Mouse (Mus musculus): ENCODE measurements at regions not wholly inside any gene's neighbourhood (a gene's known extent, or its start where the extent isn't known, plus 50 kb on each side); places are given as distances from the start of the nearest gene placed in this dataset.

DNA sequence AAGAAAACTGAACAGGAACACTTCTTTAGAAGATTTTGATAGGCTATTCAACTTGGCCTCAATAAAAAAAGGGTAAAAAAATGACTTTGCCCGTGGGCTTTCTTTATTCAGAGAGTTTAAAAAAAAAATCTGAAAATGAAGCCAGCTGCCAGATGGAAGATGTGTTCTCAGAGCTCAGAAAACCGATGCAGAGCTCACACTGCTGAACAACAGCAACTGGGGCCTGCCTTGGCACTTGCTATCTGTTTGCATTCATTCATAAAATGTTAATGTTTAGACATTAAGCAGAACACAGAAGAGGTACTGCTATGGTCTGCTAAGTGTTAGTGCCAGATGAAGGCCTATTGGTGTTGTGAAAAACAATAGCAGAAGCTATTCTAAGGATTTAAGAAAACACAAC lies 173.8 kb upstream of the Smc2 start:
- Histone ChIP-seq H3K4me2 (replicated peaks) (no peak overlapping the region), H3K4me3 (no peak overlapping the region)
- 65% methylated on average over 2 of the region's 2 CpGs for WGBS

DNA sequence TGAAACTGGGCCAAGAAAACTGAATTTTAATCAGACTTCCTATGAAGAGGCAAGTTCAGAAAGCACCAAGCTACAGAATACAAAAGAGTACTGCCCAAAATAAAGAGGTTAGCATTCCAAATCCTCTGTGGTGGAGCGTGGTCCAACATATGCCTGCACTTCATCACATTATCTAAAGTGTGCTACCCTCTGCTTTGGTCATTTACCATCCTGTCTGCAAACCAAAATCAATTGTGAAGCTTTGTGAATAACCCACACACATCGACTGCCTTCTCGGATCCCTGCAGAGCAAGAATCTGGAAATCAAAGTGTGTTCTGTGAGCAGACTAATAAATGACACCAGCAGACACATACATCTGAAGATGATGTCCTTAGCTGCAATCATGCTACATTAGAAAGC lies 156.6 kb upstream of the Smc2 start:
- WGBS = 37% methylated on average over 3 of the region's 3 CpGs
- Histone ChIP-seq H3K4me3 (no peak overlapping the region), H3K9me3 (no peaks in the 10 kb centered on the region), H3K4me1 (no peaks in the 10 kb centered on the region), H3K27ac (replicated peaks) (no peak overlapping the region), H3K4me2 (replicated peaks) (no peak overlapping the region), H3K9ac (replicated peaks) (no peak overlapping the region), H3K36me3 (no peaks in the 10 kb centered on the region), H3K27me3 (no peaks in the 10 kb centered on the region)
- ATAC-seq (ENCODE audit: low FRiP score, low read depth) = peak; percentile 56; the same call in 1 of the 2 replicates

More for the DNA sequence above, 173.8 kb upstream of the Smc2 start:
- H3K36me3 ChIP-seq = no peaks in the 10 kb centered on the region
- H3K27me3 ChIP-seq = no peaks in the 10 kb centered on the region
- H3K9me3 ChIP-seq = no peaks in the 10 kb centered on the region
- H3K9ac ChIP-seq (replicated peaks) = no peak overlapping the region
- no peak overlapping the region for H3K27ac ChIP-seq (replicated peaks)
- ATAC-seq (ENCODE audit: low FRiP score, low read depth) = no peak
- no peaks in the 10 kb centered on the region for H3K4me1 ChIP-seq

DNA sequence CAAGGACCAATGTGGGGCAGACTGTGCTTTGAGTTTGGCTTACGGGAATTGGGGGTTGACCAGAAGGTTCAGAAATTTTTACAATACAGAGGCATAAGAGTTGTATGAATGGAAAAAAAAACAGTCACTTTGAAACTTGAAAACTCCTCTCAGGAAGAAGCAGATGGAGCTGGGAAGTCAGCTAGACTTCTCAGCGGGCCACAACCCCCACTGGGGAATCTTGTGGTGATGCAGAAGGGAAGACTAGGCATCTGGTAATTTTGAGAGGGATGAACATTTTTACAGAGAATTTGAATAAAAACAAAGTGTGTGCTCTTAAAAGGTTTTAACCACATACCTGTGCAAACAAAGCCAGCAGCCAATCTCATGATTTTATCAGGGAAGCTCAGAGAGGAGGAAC lies 154.1 kb upstream of the Smc2 start:
- H3K27ac ChIP-seq (replicated peaks) = no peak overlapping the region
- no peak overlapping the region for H3K9ac ChIP-seq (replicated peaks)

DNA sequence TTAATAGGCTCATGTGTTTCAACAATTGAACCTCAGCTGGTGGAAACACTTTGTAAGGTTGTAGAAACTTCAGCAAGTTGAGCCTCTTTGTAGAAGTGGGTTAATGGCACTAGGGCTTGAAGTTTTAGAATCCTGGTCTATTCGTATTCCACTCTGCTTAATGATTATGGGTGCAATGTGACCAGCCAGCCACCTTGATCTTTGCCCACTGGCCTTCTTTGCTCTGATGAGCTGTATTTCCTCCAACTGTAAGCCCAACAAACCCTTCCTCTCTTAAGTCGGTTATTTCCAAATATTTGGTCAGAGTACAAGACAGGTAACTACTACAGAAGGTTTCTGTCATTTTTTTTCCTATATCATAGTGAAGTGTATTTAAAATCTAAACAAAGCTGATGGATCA lies 145.4 kb upstream of the Smc2 start:
- H3K9me3 ChIP-seq = no peaks in the 10 kb centered on the region
- no peaks in the 10 kb centered on the region for H3K27me3 ChIP-seq
- no peak overlapping the region for H3K4me2 ChIP-seq (replicated peaks)
- H3K9ac ChIP-seq (replicated peaks) = no peak overlapping the region
- H3K4me3 ChIP-seq = no peak overlapping the region
- 86% methylated on average over 2 of the region's 2 CpGs for WGBS
- ATAC-seq (ENCODE audit: low FRiP score, low read depth) = no peak
- no peaks in the 10 kb centered on the region for H3K36me3 ChIP-seq
- H3K4me1 ChIP-seq = no peaks in the 10 kb centered on the region
- no peak overlapping the region for H3K27ac ChIP-seq (replicated peaks)

More for the DNA sequence above, 154.1 kb upstream of the Smc2 start:
- 85% methylated on average over 2 of the region's 2 CpGs for whole genome bisulfite sequencing
- Histone ChIP-seq H3K27me3 (no peaks in the 10 kb centered on the region), H3K36me3 (no peaks in the 10 kb centered on the region), H3K4me1 (no peaks in the 10 kb centered on the region), H3K4me3 (no peak overlapping the region), H3K9me3 (no peaks in the 10 kb centered on the region), H3K4me2 (replicated peaks) (no peak overlapping the region)
- no peak for ATAC-seq (ENCODE audit: low FRiP score, low read depth)

DNA sequence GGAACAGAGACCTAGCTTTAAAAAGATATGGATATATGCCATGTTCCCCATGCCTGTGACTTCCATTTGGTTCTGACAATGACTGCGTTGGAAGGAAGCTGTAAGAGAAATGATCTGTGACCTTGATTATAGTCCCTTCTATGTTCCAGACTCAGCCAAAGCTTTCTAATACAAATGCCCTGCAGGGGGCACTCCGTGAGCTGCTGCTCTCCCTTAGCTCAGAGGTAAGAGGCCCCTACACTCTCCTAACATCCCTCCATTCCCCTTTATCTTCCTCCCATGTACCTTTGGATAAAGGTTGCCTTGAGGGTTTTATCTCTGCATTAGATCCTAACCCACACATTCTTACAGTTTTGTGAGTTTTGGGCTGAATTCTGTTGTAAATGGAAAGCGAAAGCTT lies 139.8 kb upstream of the Smc2 start:
- Histone ChIP-seq H3K4me2 (replicated peaks) (no peak overlapping the region), H3K36me3 (no peaks in the 10 kb centered on the region), H3K9me3 (no peaks in the 10 kb centered on the region), H3K4me1 (no peaks in the 10 kb centered on the region), H3K27me3 (no peaks in the 10 kb centered on the region), H3K27ac (replicated peaks) (no peak overlapping the region), H3K9ac (replicated peaks) (no peak overlapping the region), H3K4me3 (no peak overlapping the region)
- no peak for ATAC-seq (ENCODE audit: low FRiP score, low read depth)
- WGBS = 51% methylated on average over 3 of the region's 3 CpGs

DNA sequence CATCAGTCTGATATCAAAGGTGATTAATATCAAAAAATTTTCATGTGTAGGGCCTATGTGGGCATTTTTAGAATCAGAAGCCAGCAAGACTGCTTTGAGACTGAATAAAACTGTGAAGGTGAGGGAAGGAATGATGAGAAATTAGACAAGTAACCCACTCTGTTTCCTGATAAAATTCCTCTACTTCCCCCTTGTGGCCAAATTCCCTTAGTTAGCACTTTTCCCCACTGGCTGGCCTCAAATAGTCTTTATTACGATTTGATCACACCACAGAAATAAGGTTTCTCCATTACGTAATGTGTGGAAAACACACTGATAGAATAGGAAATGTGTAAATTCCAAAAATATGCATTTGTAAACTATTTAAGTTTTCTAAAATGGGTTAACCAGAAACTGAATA lies 137.4 kb upstream of the Smc2 start:
- Histone ChIP-seq H3K9ac (replicated peaks) (no peak overlapping the region), H3K27ac (replicated peaks) (no peak overlapping the region), H3K27me3 (no peaks in the 10 kb centered on the region), H3K4me2 (replicated peaks) (no peak overlapping the region), H3K4me3 (no peak overlapping the region), H3K9me3 (no peaks in the 10 kb centered on the region), H3K4me1 (no peaks in the 10 kb centered on the region), H3K36me3 (no peaks in the 10 kb centered on the region)
- no peak for ATAC-seq (ENCODE audit: low FRiP score, low read depth)
- WGBS = 83% methylated on average over 2 of the region's 2 CpGs

DNA sequence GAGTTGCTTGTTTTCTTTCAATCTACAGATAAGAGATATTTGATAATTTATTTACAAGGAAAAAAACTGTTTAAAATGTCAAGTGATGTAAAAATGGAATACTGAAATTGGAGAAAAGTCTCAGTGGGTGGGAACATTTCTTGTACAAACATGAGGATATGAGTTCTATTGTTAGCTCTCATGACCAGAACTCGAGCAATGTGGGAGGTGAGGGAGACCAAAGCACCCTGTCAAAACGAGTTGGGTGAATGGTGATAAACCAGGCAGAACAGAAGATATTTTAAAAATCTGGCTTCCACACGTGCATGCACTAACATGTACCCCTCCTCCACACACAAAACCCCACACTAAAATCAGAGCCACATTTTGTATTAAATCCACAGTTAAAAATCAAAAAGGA lies 114.7 kb upstream of the Smc2 start:
- 72% methylated on average over 3 of the region's 3 CpGs for WGBS
- Histone ChIP-seq H3K4me3 (no peak overlapping the region), H3K4me2 (replicated peaks) (no peak overlapping the region), H3K9ac (replicated peaks) (no peak overlapping the region), H3K36me3 (no peaks in the 10 kb centered on the region), H3K4me1 (no peaks in the 10 kb centered on the region), H3K9me3 (no peaks in the 10 kb centered on the region), H3K27me3 (no peaks in the 10 kb centered on the region), H3K27ac (replicated peaks) (no peak overlapping the region)
- no peak for ATAC-seq (ENCODE audit: low FRiP score, low read depth)

DNA sequence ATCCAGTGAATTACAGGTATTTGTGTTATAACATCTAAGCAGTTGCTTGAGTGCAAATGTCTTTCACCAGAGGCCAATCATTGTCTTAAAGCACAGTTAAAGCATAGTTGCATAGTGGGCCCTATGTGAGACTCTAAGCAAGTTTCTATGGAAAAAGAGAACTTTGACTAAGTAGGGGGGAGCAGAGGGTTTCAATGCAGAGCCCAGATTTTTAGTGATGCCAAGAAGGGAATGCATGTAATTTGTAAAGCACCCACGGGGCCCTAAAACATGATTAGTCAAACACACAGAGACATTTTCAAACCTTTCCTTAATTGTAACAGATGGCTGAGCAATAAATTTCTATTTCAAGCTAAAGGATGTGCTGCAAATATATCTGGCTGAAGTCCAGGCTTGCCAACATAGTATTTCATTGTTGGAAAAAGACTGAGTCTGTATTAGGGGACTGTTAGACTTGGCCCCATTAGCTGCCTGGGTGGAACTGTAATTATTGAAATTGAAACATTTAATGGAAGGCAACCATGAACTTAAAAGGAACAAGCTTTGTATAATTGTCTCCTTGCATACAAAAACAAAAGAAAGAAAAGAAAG lies 107.6 kb upstream of the Smc2 start:
- H3K4me2 ChIP-seq (replicated peaks) = no peak overlapping the region
- no peak overlapping the region for H3K27ac ChIP-seq (replicated peaks)
- H3K4me3 ChIP-seq = no peak overlapping the region
- no peaks in the 10 kb centered on the region for H3K4me1 ChIP-seq
- ATAC-seq (ENCODE audit: low FRiP score, low read depth) = no peak
- H3K9ac ChIP-seq (replicated peaks) = no peak overlapping the region
- H3K27me3 ChIP-seq = no peaks in the 10 kb centered on the region
- H3K36me3 ChIP-seq = no peaks in the 10 kb centered on the region
- WGBS = 81% methylated on average over 1 of the region's 1 CpGs
- no peaks in the 10 kb centered on the region for H3K9me3 ChIP-seq

DNA sequence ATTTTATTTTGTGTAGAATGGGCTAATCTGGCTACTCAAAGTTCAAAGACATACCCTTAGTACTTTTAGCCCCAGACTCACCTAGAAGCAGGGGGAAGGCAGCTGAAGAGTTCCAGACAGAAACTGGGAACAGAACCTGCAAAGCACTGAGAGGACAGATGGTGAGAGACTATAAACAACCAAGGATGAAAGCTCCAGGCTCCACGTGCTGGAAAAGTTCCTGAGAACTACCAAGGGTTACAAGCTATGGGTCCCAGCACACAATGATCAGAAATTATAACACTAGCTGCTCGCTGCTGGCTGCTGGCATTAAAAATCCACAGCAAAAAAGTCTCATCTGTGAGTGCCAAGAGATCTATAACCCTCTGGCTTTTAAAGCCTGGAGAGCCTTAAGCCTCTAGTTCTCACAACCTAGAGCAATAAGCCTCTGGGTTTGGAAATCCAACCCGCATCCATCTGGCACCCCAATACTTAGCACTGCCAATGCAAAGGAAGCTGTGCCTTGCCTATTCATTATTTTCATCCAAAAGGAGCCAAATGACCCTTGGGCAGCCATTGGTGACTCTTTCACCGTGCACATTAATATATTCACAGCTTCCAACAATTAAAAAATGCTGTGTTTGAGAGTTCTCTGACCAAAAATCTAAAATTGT lies 102.6 kb upstream of the Smc2 start:
- Histone ChIP-seq H3K9ac (replicated peaks) (no peak overlapping the region), H3K27ac (replicated peaks) (no peak overlapping the region), H3K9me3 (no peaks in the 10 kb centered on the region), H3K27me3 (no peaks in the 10 kb centered on the region), H3K4me2 (replicated peaks) (no peak overlapping the region), H3K4me1 (no peaks in the 10 kb centered on the region), H3K36me3 (no peaks in the 10 kb centered on the region), H3K4me3 (no peak overlapping the region)
- 71% methylated on average over 4 of the region's 4 CpGs for WGBS
- ATAC-seq (ENCODE audit: low FRiP score, low read depth) = no peak

DNA sequence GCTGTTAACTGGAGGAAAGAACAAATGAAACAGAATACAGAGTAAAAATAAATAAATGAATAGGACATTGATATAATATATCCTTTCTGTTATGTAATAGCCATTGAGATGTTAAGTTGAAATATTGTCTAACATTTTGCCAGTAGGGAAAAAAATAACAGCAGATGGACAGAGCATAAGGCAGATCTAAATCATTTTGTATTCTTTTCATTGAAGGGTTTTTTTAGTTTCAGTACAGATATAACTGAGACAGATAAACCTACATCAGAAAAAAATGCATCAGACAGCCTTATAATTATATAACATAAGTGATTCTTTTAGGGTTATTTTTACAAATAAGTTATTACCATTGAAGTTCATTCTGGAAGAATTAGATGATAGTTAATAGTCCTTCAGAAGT lies 97.8 kb upstream of the Smc2 start:
- Histone ChIP-seq H3K4me2 (replicated peaks) (no peak overlapping the region), H3K9me3 (no peaks in the 10 kb centered on the region), H3K27ac (replicated peaks) (no peak overlapping the region), H3K4me3 (no peak overlapping the region), H3K27me3 (no peaks in the 10 kb centered on the region), H3K4me1 (no peaks in the 10 kb centered on the region), H3K9ac (replicated peaks) (no peak overlapping the region), H3K36me3 (no peaks in the 10 kb centered on the region)
- no peak for ATAC-seq (ENCODE audit: low FRiP score, low read depth)

DNA sequence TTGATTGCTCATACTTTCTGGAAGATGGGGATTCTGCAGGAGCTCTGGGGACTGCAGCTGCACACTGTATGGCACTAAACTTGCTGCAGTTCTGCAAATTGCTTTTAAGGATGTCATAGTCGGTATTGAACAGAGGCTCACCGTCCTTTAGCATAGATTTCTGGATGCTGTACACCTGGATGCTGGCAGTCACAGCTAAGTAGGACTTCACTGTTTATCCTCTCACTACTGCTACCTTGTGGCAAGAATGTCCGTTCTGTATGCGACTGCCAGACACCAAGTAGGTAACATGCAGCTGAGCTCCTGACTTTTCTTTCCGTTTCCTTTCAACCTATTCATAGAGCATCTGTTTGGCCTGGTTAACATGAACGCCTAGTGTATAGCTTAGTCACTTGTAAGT lies 77.3 kb upstream of the Smc2 start:
- Histone ChIP-seq H3K27ac (replicated peaks) (no peak overlapping the region), H3K4me2 (replicated peaks) (no peak overlapping the region), H3K9ac (replicated peaks) (no peak overlapping the region), H3K4me1 (no peaks in the 10 kb centered on the region), H3K36me3 (no peaks in the 10 kb centered on the region), H3K9me3 (no peaks in the 10 kb centered on the region), H3K27me3 (no peaks in the 10 kb centered on the region), H3K4me3 (no peak overlapping the region)
- WGBS = 74% methylated on average over 6 of the region's 6 CpGs
- no peak for ATAC-seq (ENCODE audit: low FRiP score, low read depth)

DNA sequence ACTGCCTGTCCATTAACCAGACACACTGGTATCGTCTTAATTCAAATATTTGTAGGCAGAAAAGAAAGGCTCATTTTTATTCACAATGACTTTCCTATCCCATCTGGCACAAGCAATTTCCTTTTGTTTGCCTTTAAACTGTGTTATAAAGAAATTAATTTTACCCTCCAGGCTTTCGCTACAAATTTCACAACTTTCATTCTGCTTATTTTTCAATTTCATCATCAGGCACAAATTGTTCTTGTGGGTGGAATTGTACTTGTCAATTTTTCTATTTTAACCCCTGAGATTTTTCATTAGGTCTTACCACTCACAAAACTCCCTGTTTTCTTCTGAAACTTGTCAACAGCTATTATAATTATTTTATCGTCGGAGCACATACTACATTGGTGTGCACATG lies 73.2 kb upstream of the Smc2 start:
- no peaks in the 10 kb centered on the region for H3K36me3 ChIP-seq
- no peaks in the 10 kb centered on the region for H3K9me3 ChIP-seq
- H3K27ac ChIP-seq (replicated peaks) = no peak overlapping the region
- H3K27me3 ChIP-seq = no peaks in the 10 kb centered on the region
- no peak overlapping the region for H3K4me3 ChIP-seq
- H3K4me1 ChIP-seq = no peaks in the 10 kb centered on the region
- H3K4me2 ChIP-seq (replicated peaks) = no peak overlapping the region
- no peak overlapping the region for H3K9ac ChIP-seq (replicated peaks)
- whole genome bisulfite sequencing = 84% methylated on average over 4 of the region's 4 CpGs
- no peak for ATAC-seq (ENCODE audit: low FRiP score, low read depth)

DNA sequence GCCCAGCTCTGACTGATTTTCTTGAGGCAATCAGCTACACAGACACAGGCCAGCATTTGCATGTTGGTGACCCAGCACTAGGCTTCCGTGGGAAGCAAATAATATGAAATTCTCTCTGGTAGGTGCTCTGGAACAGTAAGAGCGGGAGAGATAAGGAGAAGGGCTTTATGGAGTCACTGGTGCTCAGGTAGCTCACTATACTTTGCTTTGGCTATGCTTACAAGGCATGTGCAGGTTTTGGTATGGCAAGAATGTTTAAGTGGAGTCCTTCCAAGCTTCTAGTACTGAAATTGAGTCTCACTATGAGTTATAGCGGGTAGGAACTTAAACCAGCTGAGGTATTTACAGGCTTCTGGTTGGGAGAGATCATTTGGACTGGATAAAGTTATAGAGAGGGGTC lies 70.5 kb upstream of the Smc2 start:
- H3K4me3 ChIP-seq = no peak overlapping the region
- H3K27me3 ChIP-seq = no peaks in the 10 kb centered on the region
- H3K36me3 ChIP-seq = no peaks in the 10 kb centered on the region
- H3K4me1 ChIP-seq = no peaks in the 10 kb centered on the region
- ATAC-seq (ENCODE audit: low FRiP score, low read depth) = no peak
- no peak overlapping the region for H3K27ac ChIP-seq (replicated peaks)
- no peak overlapping the region for H3K9ac ChIP-seq (replicated peaks)
- H3K9me3 ChIP-seq = no peaks in the 10 kb centered on the region
- 81% methylated on average over 3 of the region's 3 CpGs for WGBS
- no peak overlapping the region for H3K4me2 ChIP-seq (replicated peaks)
